In the genomic region with DNA sequence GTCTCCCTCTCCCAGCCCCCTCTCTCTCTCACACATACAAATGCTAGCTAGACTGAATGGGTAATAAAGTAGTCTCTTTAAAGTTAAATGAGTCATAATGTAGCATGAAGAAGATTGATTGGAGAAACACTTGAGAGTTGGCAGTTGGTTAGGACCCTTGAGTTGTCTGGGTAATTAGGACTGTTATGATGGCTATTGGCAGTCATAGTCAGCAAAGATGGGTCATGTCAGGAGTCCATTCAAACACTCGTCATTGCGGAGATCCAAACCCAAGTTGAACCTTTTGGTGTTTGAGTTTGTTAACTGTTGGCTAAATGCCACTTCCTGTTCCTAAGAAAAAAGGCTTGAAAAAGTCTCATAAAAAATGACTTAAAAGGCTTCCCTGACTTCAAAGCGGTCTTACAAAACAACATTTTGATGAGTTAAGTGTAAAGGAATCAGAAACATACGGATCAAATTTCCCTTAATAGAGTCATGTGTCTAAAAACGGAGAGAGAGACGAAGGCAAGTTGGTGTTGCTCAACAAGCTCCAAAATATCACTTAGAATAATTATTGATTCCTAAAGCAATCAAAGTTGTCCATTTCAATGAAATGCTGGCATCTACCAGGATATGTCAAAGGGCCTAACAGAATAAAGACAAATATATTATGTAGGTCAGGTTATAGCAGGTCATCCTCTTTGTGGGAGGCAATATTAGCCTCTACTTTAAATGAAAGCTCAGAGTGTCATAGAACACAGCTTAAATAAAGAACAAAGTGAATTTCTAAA, we compare ENCODE assay signal across 18 mouse cellular contexts.
DNase-seq lines count a peak whose midpoint lies in the region; ATAC-seq and TF ChIP-seq lines count a peak whose summit lies in the region.
"Had no signal": no experiment of that assay in that cellular context is flagged by ENCODE, and none has a peak within 500 bp of the region (broad histone marks: within the 10 kb centered on the region; RNA-seq: fewer than 3 reads in every experiment).

No protein-coding gene starts in this region.

- no peak overlapping the region for H3K27ac ChIP-seq in embryonic facial prominence, embryonic 11.5 days (replicated peaks; ENCODE audit: low read depth, low read length)
- H3K27ac ChIP-seq in embryonic facial prominence, embryonic 10.5 days (replicated peaks) = no peak overlapping the region
- H3K27ac ChIP-seq in liver, postnatal 0 days (ENCODE audit: low read depth) = no peak overlapping the region
- H3K27ac ChIP-seq in embryonic fibroblast, embryonic 13.5 days (ENCODE audit: insufficient read depth, low read length) = peak overlapping the region; percentile 24; the same call in 1 of the 2 replicates
- H3K27ac ChIP-seq in lung, postnatal 0 days (ENCODE audit: low read length) = no peak overlapping the region
- H3K27ac ChIP-seq: embryonic facial prominence, embryonic 12.5 days; forebrain, embryonic 15.5 days; heart, embryonic 10.5 days; layer of hippocampus, adult 2 months; liver, embryonic 14.5 days had no signal

- ATAC-seq in embryonic facial prominence, embryonic 11.5 days (replicated peaks; ENCODE audit: insufficient number of reproducible peaks, low FRiP score, low TSS enrichment, low read depth) = no peak
- 0 out of 2 replicates have a peak, but pooled peaks have one; percentile 31 for ATAC-seq in liver, postnatal 0 days
- peak; percentile 87 for ATAC-seq in lung, postnatal 0 days
- ATAC-seq: forebrain, embryonic 15.5 days had no signal

- no peak overlapping the region for H3K4me3 ChIP-seq in embryonic facial prominence, embryonic 11.5 days (ENCODE audit: low read depth, low read length)
- H3K4me3 ChIP-seq in embryonic facial prominence, embryonic 10.5 days = no peak overlapping the region
- H3K4me3 ChIP-seq in liver, postnatal 0 days (ENCODE audit: low read depth, low read length) = no peak overlapping the region
- H3K4me3 ChIP-seq in embryonic fibroblast, embryonic 13.5 days (ENCODE audit: insufficient read depth, low read length) = no peak overlapping the region
- no peak overlapping the region for H3K4me3 ChIP-seq in lung, postnatal 0 days (ENCODE audit: low read depth, low read length)
- H3K4me3 ChIP-seq: embryonic facial prominence, embryonic 12.5 days; forebrain, embryonic 15.5 days; heart, embryonic 10.5 days; layer of hippocampus, adult 2 months had no signal

- no peaks in the 10 kb centered on the region for H3K9me3 ChIP-seq in embryonic facial prominence, embryonic 11.5 days (replicated peaks; ENCODE audit: control insufficient read depth, low read length)
- no peaks in the 10 kb centered on the region for H3K9me3 ChIP-seq in embryonic facial prominence, embryonic 10.5 days
- H3K9me3 ChIP-seq in liver, postnatal 0 days (ENCODE audit: low read length) = no peaks in the 10 kb centered on the region
- H3K9me3 ChIP-seq in lung, postnatal 0 days (ENCODE audit: low read length) = no peaks in the 10 kb centered on the region
- H3K9me3 ChIP-seq: embryonic facial prominence, embryonic 12.5 days; forebrain, embryonic 15.5 days; heart, embryonic 10.5 days had no signal

- H3K27me3 ChIP-seq in embryonic facial prominence, embryonic 11.5 days (ENCODE audit: control insufficient read depth, insufficient read depth, low read length) = no peaks in the 10 kb centered on the region
- no peaks in the 10 kb centered on the region for H3K27me3 ChIP-seq in embryonic facial prominence, embryonic 10.5 days (replicated peaks; ENCODE audit: low read depth, poor library complexity, severe bottlenecking)
- H3K27me3 ChIP-seq in liver, postnatal 0 days (ENCODE audit: insufficient read depth, low read length) = no peaks in the 10 kb centered on the region
- H3K27me3 ChIP-seq in lung, postnatal 0 days (replicated peaks; ENCODE audit: insufficient read depth, low read length) = no peaks in the 10 kb centered on the region
- H3K27me3 ChIP-seq: embryonic facial prominence, embryonic 12.5 days; forebrain, embryonic 15.5 days had no signal

- 55% methylated on average over 6 of the region's 6 CpGs for WGBS in embryonic facial prominence, embryonic 11.5 days
- WGBS in embryonic facial prominence, embryonic 10.5 days = 69% methylated on average over 6 of the region's 6 CpGs
- whole genome bisulfite sequencing in liver, postnatal 0 days (ENCODE audit: insufficient replicate concordance) = 68% methylated on average over 6 of the region's 6 CpGs
- WGBS in lung, postnatal 0 days = 17% methylated on average over 6 of the region's 6 CpGs

- H3K9ac ChIP-seq in embryonic facial prominence, embryonic 11.5 days (replicated peaks; ENCODE audit: low read length) = no peak overlapping the region
- H3K9ac ChIP-seq in liver, postnatal 0 days (replicated peaks) = no peak overlapping the region
- H3K9ac ChIP-seq in lung, postnatal 0 days (replicated peaks; ENCODE audit: low read depth) = no peak overlapping the region
- H3K9ac ChIP-seq: embryonic facial prominence, embryonic 12.5 days; forebrain, embryonic 15.5 days; liver, embryonic 14.5 days had no signal

- no peak for TF ChIP-seq CTCF in liver, postnatal 0 days (IDR thresholded peaks at IDR 0.05; ENCODE audit: low read depth)
- no peak for TF ChIP-seq CTCF in embryonic fibroblast, embryonic 13.5 days (IDR thresholded peaks at IDR 0.05; ENCODE audit: borderline replicate concordance, insufficient read depth, low read length)
- no peak for TF ChIP-seq CTCF in lung, postnatal 0 days (IDR thresholded peaks at IDR 0.05)

- peak; percentile 17 for DNase-seq in embryonic facial prominence, embryonic 11.5 days (ENCODE audit: low spot score)
- no peak for DNase-seq in embryonic facial prominence, embryonic 10.5 days (ENCODE audit: low spot score)
- DNase-seq in liver, postnatal 0 days = no peak
- DNase-seq in liver = no peak
- peak; percentile 88 for DNase-seq in lung, postnatal 0 days (ENCODE audit: low spot score)
- no peak for DNase-seq in ovary, postnatal 36 days (ENCODE audit: low spot score)
- no peak for DNase-seq in urinary bladder, postnatal 14 days (ENCODE audit: low spot score)
- DNase-seq: adrenal gland, adult 8-10 months; cerebellum, adult 9-10 months; gastrocnemius, postnatal 14 days; heart, postnatal 4 days; thymus, adult 18-20 months had no signal

- H3K36me3 ChIP-seq in embryonic facial prominence, embryonic 11.5 days (replicated peaks; ENCODE audit: control insufficient read depth, insufficient read depth, low read depth, low read length) = no peaks in the 10 kb centered on the region
- no peaks in the 10 kb centered on the region for H3K36me3 ChIP-seq in embryonic facial prominence, embryonic 10.5 days (replicated peaks)
- H3K36me3 ChIP-seq in liver, postnatal 0 days (replicated peaks; ENCODE audit: insufficient read depth, low read length) = no peaks in the 10 kb centered on the region
- no peaks in the 10 kb centered on the region for H3K36me3 ChIP-seq in lung, postnatal 0 days (ENCODE audit: insufficient read depth, low read length)
- H3K36me3 ChIP-seq: embryonic facial prominence, embryonic 12.5 days; forebrain, embryonic 15.5 days; heart, embryonic 10.5 days had no signal

- TF ChIP-seq EP300 in liver, postnatal 0 days (IDR thresholded peaks at IDR 0.05; ENCODE audit: low read depth) = no peak; the same call in 1 of the 2 replicates
- peak; percentile 67 for TF ChIP-seq EP300 in lung, postnatal 0 days (IDR thresholded peaks at IDR 0.05)

- no peaks in the 10 kb centered on the region for H3K4me1 ChIP-seq in embryonic facial prominence, embryonic 11.5 days (ENCODE audit: control insufficient read depth, insufficient read depth, low read length)
- H3K4me1 ChIP-seq in embryonic facial prominence, embryonic 10.5 days = peaks cover 4% of the 10 kb centered on the region; the same call in 1 of the 2 replicates
- no peaks in the 10 kb centered on the region for H3K4me1 ChIP-seq in liver, postnatal 0 days (ENCODE audit: insufficient read depth)
- peaks cover 11% of the 10 kb centered on the region; the same call in 1 of the 2 replicates for H3K4me1 ChIP-seq in embryonic fibroblast, embryonic 13.5 days (ENCODE audit: control insufficient read depth, insufficient read depth, low read length)
- peaks cover 2% of the 10 kb centered on the region; the same call in 1 of the 2 replicates for H3K4me1 ChIP-seq in lung, postnatal 0 days (ENCODE audit: insufficient read depth, low read depth, low read length)
- H3K4me1 ChIP-seq: embryonic facial prominence, embryonic 12.5 days; forebrain, embryonic 15.5 days; heart, embryonic 10.5 days had no signal

- no peak overlapping the region for H3K4me2 ChIP-seq in embryonic facial prominence, embryonic 11.5 days (ENCODE audit: low read depth, low read length)
- H3K4me2 ChIP-seq in liver, postnatal 0 days (ENCODE audit: low read depth, low read length) = no peak overlapping the region
- no peak overlapping the region for H3K4me2 ChIP-seq in lung, postnatal 0 days (replicated peaks; ENCODE audit: low read depth, low read length)
- H3K4me2 ChIP-seq: embryonic facial prominence, embryonic 12.5 days; forebrain, embryonic 15.5 days had no signal

- TF ChIP-seq POLR2A in embryonic fibroblast, embryonic 13.5 days (IDR thresholded peaks at IDR 0.05; ENCODE audit: low read depth, low read length) = no peak

Comparison
In these comparisons a context has a peak if more than half of its experiments do, and no peak if none do; other contexts are left out.
1. DNase-seq: peak in embryonic facial prominence, embryonic 11.5 days (single experiment) and lung, postnatal 0 days (single experiment); none in embryonic facial prominence, embryonic 10.5 days (single experiment), liver, postnatal 0 days (single experiment), liver (single experiment), ovary, postnatal 36 days (single experiment) and urinary bladder, postnatal 14 days (single experiment).